Mouse (Mus musculus): Measurements from ENCODE around the gene Poc1b.

DNA sequence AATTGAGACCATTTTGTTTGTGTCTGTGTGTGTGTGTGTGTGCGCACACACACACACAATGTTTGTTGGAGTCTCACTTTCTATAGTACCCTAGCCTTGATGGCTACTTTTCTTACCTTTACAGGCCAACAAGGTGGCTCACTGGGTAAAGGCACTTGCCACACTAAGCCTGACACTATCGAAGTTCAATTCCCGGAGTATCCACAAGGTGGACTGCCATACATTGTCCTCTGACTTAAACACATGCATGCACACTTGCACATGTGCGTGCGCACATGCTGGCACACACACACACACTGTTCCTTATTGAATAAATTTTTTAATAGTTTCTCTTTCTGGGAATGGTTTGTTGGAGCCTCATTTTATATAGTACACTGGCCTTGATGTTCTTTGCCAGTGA, 50.0 kb downstream of the Poc1b start:
- TF ChIP-seq CTCF (IDR thresholded peaks at IDR 0.05; ENCODE audit: borderline replicate concordance, insufficient read depth, low read depth, low read length) (0 out of 2 replicates have a peak, but pooled peaks have one; percentile 3), POLR2A (IDR thresholded peaks at IDR 0.05; ENCODE audit: borderline replicate concordance, insufficient read depth, low read length) (no peak)
